Mouse (Mus musculus) thymus, adult 18-20 months (tissue): ENCODE measurements at regions not wholly inside any gene's neighbourhood (a gene's known extent, or its start where the extent isn't known, plus 50 kb on each side); places are given as distances from the start of the nearest gene placed in this dataset.

Experiments
- DNase-seq, 2 experiments: peaks; one replicate each; pipeline ENCODE4 v3.0.0; 2022; ENCODE audit warnings: mixed read lengths in 2 of 2

DNA sequence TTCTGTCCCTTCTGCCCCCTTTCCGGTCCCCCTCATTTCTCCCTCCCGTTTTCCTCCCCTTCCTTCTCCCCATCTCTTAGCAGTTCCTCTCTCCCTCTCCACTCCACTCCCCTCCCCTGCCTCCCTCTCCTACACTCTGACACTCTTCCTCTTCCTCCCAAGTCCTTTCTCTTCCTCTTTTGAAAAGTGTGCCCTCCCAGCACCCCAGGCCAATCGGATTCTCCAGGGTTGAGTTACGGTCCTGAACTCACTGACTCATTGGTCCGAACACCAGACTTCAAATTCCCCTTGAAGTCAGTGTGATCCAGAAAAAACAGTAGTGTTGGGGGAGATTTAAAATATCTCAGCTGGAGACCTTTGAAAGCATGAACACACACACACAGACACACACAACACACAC lies 109.1 kb downstream of the 2410131K14Rik start:
- no peak for DNase-seq

DNA sequence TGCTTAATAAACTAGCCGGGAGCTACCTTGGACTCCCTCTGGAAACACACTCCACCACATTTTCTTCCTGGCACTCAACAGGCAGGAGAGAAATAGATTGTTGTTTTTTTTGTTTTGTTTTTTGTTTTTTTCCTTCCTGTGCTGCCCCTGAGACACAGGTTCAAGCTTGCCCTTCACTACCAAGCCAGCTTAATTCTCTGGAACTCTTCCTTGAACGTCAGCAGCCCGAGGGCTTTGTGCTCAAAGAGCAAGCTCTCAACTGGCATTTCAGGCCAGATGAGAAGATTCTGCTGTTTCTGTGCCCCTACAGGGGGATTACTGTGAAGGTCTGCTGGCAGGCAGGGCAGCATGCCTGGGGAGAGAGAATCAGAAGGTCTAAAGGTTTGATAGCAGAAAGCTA lies 109.8 kb downstream of the 2410131K14Rik start:
- no peak for DNase-seq

DNA sequence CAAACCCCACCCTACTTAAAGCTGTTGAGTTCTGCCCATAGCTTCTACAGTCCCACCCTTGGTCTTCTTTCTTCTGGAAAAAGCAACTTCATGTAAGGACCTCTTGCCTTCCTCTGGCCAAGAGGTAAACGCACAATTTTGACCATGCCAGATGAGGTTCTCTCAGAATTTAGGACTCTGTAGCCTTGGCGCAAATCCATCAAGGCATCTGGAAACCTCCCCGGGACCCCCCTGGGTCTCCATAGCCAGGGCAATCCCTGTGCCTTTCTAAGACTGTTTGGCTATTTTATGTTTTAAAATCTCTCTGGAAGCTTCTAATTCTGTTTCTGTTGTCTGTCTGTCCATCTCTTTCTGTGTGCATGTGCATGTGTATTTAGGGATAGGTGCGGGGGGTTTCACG lies 110.3 kb downstream of the 2410131K14Rik start:
- DNase-seq = no peak

DNA sequence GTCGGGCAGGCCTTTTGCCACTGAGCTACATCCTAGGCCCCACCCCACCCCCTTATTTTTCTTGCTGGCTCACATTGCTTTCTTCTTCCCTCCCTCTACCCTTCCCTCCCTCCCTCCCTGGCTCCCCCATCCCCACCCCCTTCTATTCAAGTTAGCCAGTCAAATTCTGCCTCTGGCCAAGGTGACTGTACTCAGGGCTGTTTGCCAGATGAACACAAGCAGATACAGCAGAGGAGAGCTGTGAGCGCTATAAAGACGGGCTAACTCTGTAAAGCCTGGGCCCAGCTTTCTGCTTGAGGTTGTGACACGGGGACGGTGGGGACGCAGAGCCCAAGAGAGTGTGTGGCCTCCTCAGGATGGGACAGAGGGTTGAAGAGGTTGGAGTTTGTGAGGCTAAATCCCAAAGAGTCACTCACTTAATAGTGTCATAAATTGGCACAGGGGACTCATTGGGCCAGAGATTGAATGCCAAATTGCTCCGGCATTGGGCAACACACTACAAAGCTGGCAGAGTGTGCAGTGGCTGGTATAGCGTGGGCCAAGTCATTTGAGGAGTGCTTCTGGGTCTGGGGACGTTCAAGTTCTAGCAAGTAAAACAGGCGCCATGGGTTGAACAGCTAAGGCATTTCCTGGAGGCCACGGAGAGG lies 110.8 kb downstream of the 2410131K14Rik start:
- no peak for DNase-seq

DNA sequence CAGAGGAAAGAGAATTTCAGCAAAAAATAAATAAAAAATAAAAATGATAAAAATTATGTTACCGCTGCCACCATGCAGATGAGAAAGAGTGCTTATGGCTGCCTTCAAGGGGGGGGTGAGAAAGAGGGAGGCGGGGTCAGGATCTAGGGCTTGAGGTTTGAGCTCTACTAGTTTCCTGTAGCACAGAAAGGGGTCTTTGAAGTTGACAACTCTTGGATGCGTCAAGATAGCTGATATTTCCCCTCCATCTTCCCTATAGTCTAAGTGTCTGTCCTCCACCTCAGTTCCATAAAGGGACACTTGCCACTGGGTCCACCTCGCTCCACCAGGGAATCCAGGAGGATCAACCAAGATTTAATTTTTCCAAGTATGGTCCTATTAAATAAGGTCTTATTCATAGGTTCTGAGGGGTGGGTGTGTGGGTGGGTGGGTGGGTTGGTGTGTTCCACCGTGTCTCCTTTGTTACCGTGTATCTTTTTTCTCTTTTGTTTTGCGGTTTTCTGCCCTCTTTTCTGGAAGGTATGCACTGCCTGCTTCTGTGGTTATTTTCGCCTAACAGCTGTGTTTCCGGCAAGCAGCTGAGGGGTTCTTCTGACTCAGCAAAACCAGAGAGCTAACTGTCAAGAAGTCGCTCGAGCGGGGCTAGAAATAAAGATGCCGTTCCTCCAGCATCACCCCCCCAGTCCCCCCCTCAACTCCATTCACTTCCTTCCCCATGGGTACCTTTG lies 114.8 kb downstream of the 2410131K14Rik start:
- peak; percentile 76 to 90 for DNase-seq

DNA sequence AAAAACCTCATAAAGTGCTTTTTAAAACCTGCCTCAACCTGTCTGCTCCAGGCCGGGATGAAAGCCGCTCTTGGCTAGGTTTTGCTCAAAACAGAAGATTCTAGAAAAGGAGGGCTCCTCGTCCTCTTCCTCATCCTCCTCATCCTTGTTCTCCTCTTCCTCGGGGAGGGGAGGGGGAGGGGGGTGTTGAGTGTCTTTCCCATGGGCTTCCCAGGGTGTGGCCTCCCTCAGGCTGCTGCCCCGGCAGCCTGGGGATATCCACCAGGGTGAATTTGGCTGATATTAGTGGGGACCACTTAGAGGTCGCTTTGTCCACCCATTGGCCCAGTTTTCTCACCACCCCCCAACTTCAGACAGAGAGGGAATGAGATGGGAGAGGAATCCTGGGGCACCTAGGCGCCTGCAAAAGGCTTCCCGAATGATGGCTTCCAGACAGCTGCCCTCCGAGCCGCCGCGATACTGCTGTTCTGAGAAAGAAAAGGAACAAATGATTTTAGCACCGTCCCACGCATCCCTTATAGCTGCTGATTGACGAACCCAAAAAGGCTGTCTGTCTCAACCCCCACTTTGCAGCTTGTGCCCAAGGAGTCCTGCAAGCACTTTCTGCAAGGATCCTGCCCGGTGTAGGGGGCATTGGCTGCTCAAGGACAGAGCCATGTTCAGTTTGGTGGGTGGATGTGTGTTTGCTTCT lies 115.5 kb downstream of the 2410131K14Rik start:
- DNase-seq = no peak

DNA sequence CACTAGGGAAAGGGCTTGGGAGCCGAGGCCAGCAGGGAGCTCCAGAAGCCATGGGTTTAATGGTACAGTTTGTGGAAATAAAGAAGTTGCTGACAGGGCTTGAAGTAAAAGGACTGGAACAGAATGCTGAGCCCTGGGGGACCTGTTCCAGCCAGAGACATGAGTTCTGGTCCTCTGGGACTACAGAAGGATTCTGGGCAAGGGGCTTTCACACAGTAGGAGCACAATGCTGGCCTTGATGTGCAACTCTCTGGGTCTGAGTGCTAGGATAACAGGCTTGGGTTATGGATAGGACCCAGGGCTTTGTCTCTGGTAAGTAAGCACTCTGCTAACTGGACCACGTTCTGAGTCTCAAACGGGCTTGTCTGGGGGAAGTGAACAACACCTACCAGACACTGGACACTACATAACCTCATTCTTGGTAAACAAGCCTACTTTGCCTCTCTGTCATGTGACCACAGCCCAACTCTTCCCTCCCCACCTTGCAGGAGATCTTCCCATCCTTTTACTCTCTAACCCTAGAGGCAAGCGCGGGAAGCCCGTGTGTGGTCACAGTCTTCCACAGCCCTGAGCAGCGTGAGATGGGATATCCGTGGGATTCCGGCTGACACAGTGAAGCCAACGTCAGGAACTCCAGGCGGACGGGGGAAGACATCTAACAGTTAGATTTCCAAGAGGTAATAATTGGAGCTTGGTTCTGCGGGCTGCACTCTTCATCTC lies 116.3 kb downstream of the 2410131K14Rik start:
- no peak for DNase-seq

DNA sequence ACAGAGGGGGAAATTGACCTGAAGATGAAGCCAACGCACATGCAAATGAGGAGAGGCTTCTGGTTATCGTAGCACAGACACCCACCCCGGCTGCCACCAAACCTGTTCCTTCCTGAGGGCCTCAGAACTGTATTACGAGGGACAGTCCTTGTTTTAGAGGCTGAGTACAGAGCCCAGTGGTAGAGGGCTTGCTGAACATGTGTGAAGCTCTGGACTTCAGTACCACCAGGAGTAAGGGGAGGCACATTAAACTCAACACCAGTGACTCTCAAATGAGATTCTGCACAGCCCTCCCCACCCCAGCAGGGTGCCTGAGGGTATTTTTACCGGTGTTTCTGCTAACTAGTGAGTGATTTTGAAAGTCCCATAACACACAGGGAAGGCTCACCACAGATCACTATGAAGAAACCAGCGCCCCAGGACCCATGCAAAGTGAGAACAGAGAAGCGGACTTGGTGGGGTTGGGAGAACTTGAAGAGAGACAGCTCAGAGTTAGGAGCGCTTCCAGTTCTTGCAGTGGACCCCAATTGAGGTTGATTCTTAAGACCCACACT lies 116.9 kb downstream of the 2410131K14Rik start:
- DNase-seq = no peak

DNA sequence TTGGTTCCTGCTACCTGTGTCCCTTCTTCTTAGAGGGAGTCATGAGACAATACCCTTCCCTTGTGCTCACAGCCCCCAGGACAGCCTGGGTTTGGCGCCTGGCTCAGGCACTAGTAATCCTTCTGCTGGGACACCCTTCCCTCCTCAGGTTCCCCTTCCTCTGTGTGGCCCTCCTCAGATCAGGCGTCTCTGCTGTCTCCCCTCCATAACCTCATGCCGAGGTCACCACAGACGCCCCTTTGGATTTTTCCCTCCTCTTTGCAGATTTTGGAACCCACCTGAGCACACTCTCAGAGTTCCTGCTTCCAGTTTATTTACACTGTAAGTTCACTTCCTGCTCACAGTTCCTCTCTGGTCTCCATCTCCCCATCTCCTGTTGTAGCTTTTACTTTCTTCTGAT lies 117.7 kb downstream of the 2410131K14Rik start:
- DNase-seq = no peak

DNA sequence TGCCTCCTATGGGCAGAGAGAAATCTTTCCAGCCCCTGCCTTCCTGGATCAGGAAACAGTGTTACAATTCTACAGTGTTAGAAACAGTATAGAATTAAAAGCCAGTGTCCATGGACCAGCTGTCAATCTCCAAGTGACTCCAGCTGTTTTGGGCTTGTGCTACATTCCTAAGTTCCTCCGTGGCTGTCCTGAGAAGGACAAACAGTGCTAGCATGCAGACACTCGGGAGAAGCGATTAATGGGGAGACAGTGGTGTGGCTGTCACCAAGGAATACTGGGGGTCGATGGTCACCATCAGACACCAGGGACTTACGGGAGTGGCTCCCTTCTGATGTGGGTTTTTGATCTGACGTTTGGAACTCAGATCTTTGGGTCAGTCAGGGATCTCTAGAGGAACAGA lies 118.1 kb downstream of the 2410131K14Rik start:
- no peak for DNase-seq

DNA sequence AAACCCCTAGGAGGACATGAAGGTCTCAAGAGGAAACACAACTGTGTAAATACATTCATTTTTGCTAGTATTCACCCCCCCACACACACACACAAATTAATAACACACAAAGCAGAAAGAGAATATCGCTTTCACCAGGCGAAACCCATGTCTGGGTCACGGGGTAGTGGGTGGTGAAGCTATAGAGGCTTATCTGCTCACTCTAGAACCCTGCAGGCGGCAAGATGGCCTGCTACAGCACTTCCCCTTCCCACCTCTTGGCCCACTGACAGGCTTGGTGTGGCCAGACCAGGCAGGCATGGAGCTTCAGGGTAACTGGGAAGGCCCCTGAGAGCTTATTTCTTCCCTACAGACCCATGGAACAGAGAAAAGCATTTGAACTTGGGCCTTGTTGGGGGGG lies 119.6 kb downstream of the 2410131K14Rik start:
- DNase-seq = no peak

DNA sequence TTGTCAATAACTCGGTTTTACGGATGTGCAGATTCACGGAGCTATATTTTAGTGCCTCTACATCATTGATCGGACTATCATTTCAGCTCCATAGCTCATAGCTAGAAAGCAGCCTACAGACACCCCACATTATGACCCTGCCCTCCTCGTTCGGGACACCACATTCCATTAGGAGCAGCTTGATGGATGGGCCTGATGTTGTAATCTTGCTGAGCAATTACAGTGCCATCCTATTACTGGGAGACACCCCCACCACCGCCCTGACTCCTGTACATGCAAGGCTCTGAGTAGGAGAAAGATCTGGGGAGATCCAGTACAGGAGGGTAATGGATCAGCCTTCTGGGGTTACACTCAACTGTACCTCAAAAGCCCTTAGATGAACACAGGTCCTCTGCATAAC lies 120.2 kb downstream of the 2410131K14Rik start:
- DNase-seq = no peak

DNA sequence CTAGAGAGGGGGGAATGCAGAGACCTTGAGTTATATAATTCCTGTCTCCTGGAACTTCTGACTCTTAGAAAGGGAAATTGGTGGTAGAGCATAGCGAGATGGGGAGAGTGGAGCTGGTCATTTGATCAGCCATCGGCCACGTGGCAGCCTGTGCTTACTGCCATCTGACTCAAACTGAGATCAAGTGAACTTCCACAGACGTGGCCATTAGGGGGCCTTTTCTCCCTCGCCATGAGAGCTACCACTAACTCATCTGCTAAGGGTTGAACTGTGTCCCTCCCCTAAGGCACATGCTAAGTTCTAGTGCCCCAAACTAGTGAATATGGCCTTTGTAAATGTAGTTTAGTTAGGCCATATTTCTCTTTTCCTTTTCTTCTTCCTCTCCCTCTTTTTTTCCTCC lies 120.6 kb downstream of the 2410131K14Rik start:
- DNase-seq = no peak

DNA sequence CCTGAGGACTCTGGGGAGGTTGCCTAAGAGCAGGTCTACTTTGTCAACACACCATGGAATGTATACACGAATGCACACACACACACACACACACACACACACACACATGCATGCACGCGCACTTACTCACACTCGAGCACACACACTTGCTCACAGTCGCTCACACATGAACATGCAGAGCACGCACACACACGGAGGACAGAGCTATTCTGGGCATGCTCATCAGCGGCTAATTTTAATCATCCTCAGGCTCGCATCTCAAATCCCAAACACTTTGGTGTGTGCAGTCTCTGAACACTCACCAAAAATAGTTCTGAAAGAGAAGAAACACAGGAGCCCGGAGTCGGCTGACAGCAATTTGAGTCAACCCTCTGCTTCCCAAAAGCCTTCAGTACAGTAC lies 122.0 kb downstream of the 2410131K14Rik start:
- no peak for DNase-seq

DNA sequence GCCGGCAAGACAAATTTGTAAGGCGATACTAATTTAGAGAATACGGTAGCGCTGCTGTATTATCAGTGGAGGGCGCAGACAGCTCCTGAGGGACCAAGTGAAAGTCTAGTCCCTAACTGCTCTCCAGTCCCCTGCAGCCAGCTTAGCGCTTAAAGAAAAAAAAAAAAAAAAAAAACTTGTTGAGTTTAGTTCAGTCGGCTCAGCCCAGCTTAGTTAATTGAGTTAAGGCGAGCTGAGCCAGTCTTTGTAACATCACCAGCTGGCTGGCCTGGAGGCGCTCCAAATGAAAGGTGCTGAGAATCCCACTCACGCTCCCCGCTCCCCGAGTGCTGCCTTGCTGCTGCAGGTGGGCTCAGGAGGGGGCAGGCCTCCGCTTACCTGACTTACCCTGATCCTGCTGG lies 128.6 kb downstream of the 2410131K14Rik start:
- no peak for DNase-seq

DNA sequence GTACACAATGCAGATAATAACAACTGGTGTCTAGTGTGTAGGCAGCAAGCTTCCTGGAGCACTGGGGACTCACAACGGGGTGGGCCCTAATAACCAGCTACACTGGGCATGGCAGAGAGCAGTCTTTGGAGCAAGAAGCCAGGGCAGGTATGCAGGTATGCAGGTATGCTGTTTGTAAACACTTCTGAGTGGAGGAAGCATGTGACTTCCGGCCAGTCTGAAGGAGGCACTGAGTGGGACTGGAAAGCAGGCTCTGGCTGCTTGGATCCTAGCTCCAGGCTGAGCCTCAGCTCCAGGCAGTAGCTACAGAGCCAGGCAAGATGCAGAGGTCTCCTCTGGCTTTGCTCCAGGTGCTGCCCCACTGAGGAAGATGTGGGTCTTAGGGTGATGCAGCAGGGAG lies 129.9 kb downstream of the 2410131K14Rik start:
- DNase-seq = no peak

DNA sequence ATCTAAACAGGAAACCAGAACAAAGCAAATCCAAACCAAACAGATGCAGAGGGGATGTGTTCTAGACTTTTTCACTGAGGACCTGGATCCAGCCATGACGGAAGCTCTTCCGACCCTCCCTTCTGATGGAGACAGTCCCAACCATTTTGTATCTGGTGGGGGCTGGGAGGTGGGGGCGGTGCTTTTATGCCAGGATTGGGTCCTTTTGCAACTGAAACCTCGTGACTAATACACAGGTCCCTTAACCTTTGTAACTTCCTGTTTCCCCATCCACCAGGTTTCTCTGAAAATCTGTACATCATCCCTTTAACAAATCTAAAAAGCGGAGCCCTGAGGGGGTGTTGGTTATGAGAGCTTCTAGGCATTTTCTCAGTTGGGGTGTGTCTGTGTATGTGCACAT lies 130.9 kb downstream of the 2410131K14Rik start:
- DNase-seq = no peak

DNA sequence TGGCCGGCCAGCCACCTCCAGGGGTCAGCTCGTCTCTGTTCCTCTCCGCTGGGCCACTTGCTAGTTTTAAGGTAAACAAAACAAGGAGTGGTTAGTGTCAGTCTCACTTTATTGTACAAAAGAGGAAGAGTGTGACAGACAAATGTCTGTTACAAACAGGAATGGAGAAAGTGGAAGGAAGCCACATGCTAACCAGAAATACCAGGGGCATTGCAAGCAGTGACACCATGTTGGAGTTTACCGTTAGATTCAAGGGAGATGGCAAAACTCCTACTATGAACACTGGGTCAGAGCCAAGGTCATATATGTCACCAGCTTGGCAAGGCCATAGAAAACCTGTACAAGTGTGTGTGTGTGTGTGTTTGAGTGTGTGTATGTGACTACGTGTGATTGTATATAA lies 131.5 kb downstream of the 2410131K14Rik start:
- no peak for DNase-seq

DNA sequence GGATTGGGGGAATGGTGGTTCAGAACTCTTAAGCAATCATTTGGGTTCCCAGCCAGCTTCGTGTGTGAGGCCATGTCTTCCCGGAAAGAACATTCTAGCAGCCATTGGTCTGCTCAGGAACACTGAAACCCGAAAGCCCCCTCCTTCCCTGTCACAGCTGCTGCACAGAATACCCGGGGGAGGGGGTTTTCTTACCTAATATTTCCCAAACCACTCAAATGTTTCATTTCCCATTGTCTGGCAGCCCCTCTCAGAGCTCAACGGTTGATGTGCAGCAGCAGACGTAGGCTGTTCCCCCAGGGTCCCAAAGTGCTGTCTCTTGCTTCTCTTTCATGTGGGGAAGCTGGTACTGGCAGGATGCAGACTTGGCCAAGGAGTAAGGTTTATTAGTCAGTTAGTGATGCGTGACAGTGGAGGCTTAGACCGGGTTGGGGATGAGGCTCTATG lies 132.4 kb downstream of the 2410131K14Rik start:
- DNase-seq = no peak

DNA sequence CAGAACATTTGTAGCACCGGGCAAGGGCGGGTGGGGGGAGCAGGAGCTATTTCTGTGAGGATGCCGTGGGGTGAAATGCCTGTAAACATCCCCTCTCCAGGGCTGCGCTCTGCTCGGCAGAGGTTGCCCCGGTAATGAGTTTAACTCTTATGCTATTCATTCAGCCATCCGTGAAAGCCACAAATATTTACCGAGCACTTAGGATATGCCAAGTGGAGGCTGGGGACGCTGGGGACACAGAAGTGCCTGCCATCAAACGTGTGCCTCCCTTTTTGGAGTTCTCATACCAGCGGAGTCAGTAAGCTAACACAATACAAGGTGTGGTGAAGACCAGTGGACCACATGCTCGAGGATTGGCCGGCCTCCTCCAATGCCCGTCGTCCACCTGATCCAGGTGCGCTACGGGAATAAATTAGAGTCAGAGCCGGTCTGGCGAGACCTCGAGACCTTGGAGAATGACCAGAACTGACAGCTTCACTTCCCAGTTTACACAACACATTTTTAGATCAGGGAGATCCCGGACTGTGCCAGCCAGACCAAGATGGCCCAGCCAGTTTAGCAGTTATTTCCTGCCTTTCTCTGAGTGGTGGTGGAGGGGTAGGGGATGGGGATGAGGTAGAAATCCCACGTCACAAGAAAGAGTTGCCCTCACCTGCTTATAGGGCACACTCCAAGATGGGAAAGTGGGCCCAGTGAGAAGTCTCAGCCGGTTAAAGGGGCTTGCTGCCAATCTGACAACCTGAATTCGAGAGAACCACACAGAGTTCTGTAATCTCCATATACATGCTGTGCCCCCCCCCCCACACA lies 134.4 kb downstream of the 2410131K14Rik start:
- no peak for DNase-seq

DNA sequence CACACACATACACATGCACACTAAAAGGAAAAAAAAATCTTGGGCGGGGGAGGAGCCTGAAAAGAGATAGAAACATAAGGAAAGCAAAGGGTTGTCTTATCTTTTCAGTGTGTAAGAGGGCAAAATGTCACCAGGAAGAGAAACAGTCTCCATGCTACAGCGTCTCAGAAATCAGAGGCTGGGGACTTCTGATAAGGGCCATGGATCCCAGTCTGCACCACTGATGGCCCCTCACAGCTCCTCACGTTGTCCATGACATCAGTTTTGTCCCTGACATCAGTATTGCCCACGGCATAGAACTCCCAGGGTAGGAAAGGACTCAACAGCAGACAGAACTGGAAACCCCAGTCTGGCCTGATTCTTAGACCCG lies 135.0 kb downstream of the 2410131K14Rik start:
- no peak for DNase-seq
